Mouse (Mus musculus): ENCODE results near the gene Slc38a9.

The Slc38a9 gene

GRCm38 (mm10) chr13:112771447-112772208 is 111.1 kb downstream of the Slc38a9 start:
- DNase-seq = no peak

- no peak for DNase-seq
These were observed 111.7 kb downstream of the Slc38a9 start for GRCm38 (mm10) chr13:112772252-112772651.

GRCm38 (mm10) chr13:112772861-112773260 is 112.3 kb downstream of the Slc38a9 start:
- DNase-seq = no peak

GRCm38 (mm10) chr13:112773991-112774675 is 113.6 kb downstream of the Slc38a9 start:
- DNase-seq = no peak

GRCm38 (mm10) chr13:112775856-112776255 is 115.3 kb downstream of the Slc38a9 start:
- no peak for DNase-seq

GRCm38 (mm10) chr13:112778407-112778806 is 117.9 kb downstream of the Slc38a9 start:
- no peak for DNase-seq

- no peak for DNase-seq
These were observed 124.8 kb downstream of the Slc38a9 start for GRCm38 (mm10) chr13:112785305-112785704.

GRCm38 (mm10) chr13:112786142-112786541 is 125.6 kb downstream of the Slc38a9 start:
- no peak for DNase-seq

GRCm38 (mm10) chr13:112786942-112787533 is 126.5 kb downstream of the Slc38a9 start:
- DNase-seq = no peak
